Mouse (Mus musculus): Measurements from ENCODE around the gene Pabpn1l. TPM values are rescaled to one million over a fixed set of nuclear protein-coding genes. Genes with fewer than 3 reads are reported as not detected.

Pabpn1l gene
- polyA plus RNA-seq (2012; ENCODE audit: insufficient read depth, low replicate concordance): 0.25 TPM in 1 of 2 replicates, not detected in the other

DNA sequence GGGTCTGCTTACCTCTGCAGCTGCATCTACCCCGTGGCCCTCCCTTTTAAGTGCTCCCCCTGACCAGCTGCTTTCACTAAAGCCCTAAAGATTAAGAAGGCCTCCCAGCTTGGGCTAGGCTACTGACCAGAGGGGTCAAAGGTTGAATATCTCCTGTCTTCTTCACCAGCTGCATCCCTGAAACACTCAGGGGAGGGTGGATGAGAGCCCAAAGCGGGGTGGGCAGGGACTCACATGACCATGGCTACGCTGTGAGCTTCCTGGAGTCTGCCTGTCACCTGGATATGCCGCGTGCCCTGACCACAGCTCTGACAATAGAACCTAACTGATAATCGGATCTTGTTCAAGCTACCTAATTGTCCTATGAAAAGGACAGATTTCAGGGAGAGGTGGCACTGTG is at the start of gene Pabpn1l:
Pabpn1l (minus strand) TSS at position 13 of the 400 bp plus-strand sequence.
- Histone ChIP-seq H3K4me1 (peaks cover 66% of the 10 kb centered on the region), H3K4me3 (replicated peaks) (no peak within 1 kb of the TSS), H3K27me3 (replicated peaks) (peaks cover 12% of the 10 kb centered on the region), H3K9me3 (no peaks in the 10 kb centered on the region), H3K36me3 (replicated peaks; ENCODE audit: low read length) (peaks cover 29% of the 10 kb centered on the region)
- no peak for TF ChIP-seq GATA1 (IDR thresholded peaks at IDR 0.05; ENCODE audit: borderline replicate concordance, low read length)
- no peak for TF ChIP-seq FLI1 (IDR thresholded peaks at IDR 0.05; ENCODE audit: low read length)

- H3K9me3 ChIP-seq: no peaks in the 10 kb centered on the region
- H3K27me3 ChIP-seq (replicated peaks): no peaks in the 10 kb centered on the region
- H3K4me1 ChIP-seq: peaks cover 100% of the 10 kb centered on the region
- H3K4me3 ChIP-seq (replicated peaks): peak overlapping the region; percentile 47
- H3K36me3 ChIP-seq (replicated peaks; ENCODE audit: low read length): peaks cover 99% of the 10 kb centered on the region
- TF ChIP-seq GATA1 (IDR thresholded peaks at IDR 0.05; ENCODE audit: borderline replicate concordance, low read length) (no peak), FLI1 (IDR thresholded peaks at IDR 0.05; ENCODE audit: low read length) (no peak)
Observed at GRCm38 (mm10) chr8:122671894-122672293, 49.4 kb upstream of the Pabpn1l start.

- H3K9me3 ChIP-seq: no peaks in the 10 kb centered on the region
- TF ChIP-seq FLI1 (IDR thresholded peaks at IDR 0.05; ENCODE audit: low read length) (no peak), GATA1 (IDR thresholded peaks at IDR 0.05; ENCODE audit: borderline replicate concordance, low read length) (no peak)
- peaks cover 100% of the 10 kb centered on the region for H3K4me1 ChIP-seq
- no peaks in the 10 kb centered on the region for H3K27me3 ChIP-seq (replicated peaks)
- peaks cover 97% of the 10 kb centered on the region for H3K36me3 ChIP-seq (replicated peaks; ENCODE audit: low read length)
- peak overlapping the region; percentile 56 for H3K4me3 ChIP-seq (replicated peaks)
Observed at GRCm38 (mm10) chr8:122670718-122671117, 48.2 kb upstream of the Pabpn1l start.

DNA sequence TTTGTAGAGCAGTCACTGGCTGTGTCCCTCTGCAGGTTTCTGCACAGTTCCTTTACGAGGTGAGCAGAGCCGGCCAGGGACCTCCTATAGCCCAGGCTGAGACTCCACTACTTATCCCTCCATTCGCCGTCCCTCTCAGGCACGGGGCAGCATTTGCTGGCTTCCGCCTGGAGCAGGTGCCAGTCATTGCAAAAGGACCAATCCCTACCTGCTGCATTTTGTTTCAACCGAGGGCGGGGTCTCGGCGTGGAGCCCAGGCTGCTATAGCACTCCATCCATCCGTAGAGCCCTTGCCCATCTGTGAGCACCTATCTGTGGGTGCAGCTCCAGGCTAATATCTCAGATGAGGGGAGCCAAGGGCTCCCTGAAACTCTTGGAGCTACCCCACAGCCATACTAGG is 47.5 kb upstream of the Pabpn1l start:
- Histone ChIP-seq H3K36me3 (replicated peaks; ENCODE audit: low read length) (peaks cover 97% of the 10 kb centered on the region), H3K9me3 (no peaks in the 10 kb centered on the region), H3K4me1 (peaks cover 100% of the 10 kb centered on the region), H3K4me3 (replicated peaks) (no peak overlapping the region), H3K27me3 (replicated peaks) (no peaks in the 10 kb centered on the region)
- TF ChIP-seq FLI1 (IDR thresholded peaks at IDR 0.05; ENCODE audit: low read length): no peak
- TF ChIP-seq GATA1 (IDR thresholded peaks at IDR 0.05; ENCODE audit: borderline replicate concordance, low read length): no peak

DNA sequence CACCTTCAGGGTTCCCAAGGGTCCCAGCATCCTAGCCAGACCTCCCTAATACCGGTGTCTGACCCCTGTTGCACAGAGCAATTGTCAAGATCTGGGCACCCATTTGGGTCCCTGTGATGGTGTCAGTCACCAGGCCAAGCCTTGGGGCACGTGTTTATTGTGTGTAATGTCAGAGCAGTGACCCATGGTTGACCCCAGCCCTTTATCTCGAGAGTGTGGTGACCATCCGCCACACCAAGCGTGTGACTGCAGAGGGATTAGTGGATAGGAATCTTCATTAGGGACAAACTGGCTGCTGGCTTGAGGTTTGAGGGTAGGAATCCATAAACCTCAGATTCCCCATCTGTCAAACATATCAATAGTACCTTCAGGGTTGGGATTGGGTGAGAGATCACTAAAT is 46.8 kb upstream of the Pabpn1l start:
- TF ChIP-seq FLI1 (IDR thresholded peaks at IDR 0.05; ENCODE audit: low read length) (no peak), GATA1 (IDR thresholded peaks at IDR 0.05; ENCODE audit: borderline replicate concordance, low read length) (no peak)
- no peaks in the 10 kb centered on the region for H3K27me3 ChIP-seq (replicated peaks)
- peaks cover 100% of the 10 kb centered on the region for H3K4me1 ChIP-seq
- H3K4me3 ChIP-seq (replicated peaks): peak overlapping the region; percentile 14
- no peaks in the 10 kb centered on the region for H3K9me3 ChIP-seq
- H3K36me3 ChIP-seq (replicated peaks; ENCODE audit: low read length): peaks cover 97% of the 10 kb centered on the region

DNA sequence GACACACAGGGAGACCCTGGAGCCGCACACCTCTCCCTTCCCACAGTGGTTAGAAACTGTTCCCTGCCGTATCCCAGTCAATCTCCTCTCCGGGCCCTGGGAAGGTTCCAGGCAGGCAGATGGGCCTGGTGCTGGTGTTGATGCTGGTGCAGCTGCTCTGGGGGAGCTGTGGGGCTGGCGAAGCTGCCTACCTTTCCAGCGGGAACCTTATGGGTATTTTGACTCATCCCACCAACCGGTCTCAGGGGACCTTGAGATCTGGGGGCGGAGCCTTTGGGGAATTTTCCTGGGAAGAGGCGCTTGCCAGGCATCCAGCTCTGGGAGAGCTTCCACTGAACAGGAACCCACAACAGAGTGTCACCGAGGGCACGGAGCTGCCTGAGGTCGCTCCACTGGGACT is 45.3 kb upstream of the Pabpn1l start:
- Histone ChIP-seq H3K36me3 (replicated peaks; ENCODE audit: low read length) (peaks cover 97% of the 10 kb centered on the region), H3K27me3 (replicated peaks) (no peaks in the 10 kb centered on the region), H3K4me1 (peaks cover 100% of the 10 kb centered on the region), H3K9me3 (no peaks in the 10 kb centered on the region), H3K4me3 (replicated peaks) (peak overlapping the region; percentile 88)
- TF ChIP-seq GATA1 (IDR thresholded peaks at IDR 0.05; ENCODE audit: borderline replicate concordance, low read length): no peak
- TF ChIP-seq FLI1 (IDR thresholded peaks at IDR 0.05; ENCODE audit: low read length): no peak

GRCm38 (mm10) chr8:122666827-122667226 is 44.3 kb upstream of the Pabpn1l start:
- Histone ChIP-seq H3K27me3 (replicated peaks) (no peaks in the 10 kb centered on the region), H3K36me3 (replicated peaks; ENCODE audit: low read length) (peaks cover 97% of the 10 kb centered on the region), H3K4me1 (peaks cover 100% of the 10 kb centered on the region), H3K9me3 (no peaks in the 10 kb centered on the region), H3K4me3 (replicated peaks) (peak overlapping the region; percentile 88)
- TF ChIP-seq GATA1 (IDR thresholded peaks at IDR 0.05; ENCODE audit: borderline replicate concordance, low read length) (no peak), FLI1 (IDR thresholded peaks at IDR 0.05; ENCODE audit: low read length) (no peak)

DNA sequence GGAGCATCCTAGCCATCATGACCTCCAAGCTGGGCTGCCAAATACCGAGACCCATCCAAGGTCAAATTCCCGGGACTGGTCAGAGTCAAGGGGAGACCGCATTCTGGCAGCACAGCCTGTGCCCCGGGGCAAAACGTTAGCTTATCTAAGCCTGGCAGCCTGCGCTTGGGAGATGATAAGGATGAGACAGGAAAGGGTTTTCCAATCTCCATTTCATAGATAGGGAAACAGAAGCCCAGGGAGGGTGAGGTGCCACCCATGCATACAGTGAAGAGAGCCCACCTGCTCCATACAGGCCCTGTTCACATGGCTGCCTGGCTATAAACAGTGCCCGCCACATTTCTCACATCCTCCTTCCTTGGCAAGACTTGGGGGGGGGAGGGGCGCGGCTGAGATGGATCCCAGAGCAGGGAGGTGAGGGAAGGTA is 43.8 kb upstream of the Pabpn1l start:
- Histone ChIP-seq H3K4me3 (replicated peaks) (peak overlapping the region; percentile 88), H3K9me3 (no peaks in the 10 kb centered on the region), H3K36me3 (replicated peaks; ENCODE audit: low read length) (peaks cover 97% of the 10 kb centered on the region), H3K4me1 (peaks cover 100% of the 10 kb centered on the region), H3K27me3 (replicated peaks) (no peaks in the 10 kb centered on the region)
- TF ChIP-seq FLI1 (IDR thresholded peaks at IDR 0.05; ENCODE audit: low read length) (no peak), GATA1 (IDR thresholded peaks at IDR 0.05; ENCODE audit: borderline replicate concordance, low read length) (peak; percentile 60; the same call in 2 of the 3 replicates)

DNA sequence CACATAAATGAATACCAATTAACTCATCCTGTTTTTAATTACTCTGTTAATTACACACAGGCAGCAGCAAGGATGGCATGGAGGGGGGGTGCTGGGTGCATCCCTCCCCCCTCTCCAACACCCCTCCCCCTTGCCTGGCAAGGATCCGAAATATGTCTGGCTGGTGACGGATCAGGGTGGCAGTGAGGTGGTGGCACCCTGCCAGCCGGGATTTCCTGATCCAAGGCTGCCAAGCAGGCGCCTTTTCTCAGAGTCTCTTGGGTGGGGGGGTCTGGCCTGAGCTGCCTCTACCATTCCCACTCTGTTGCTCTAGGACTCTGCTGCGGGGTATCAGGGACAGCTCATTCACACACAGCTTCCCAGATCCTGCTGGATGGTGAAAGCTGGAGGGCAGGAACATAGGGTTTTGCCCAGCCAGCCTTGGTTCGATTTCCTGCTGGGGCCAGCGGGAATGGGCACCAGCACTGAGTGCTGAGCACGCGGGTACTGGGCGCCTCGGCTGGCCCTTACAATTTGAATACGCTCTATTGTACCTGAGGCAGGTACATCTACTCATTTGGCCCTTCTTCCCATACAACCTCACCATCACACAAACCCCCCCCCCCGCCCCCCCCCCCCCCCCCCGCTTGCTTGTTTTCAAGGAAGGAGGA is 43.3 kb upstream of the Pabpn1l start:
- Histone ChIP-seq H3K9me3 (no peaks in the 10 kb centered on the region), H3K4me3 (replicated peaks) (peak overlapping the region; percentile 88), H3K4me1 (peaks cover 100% of the 10 kb centered on the region), H3K36me3 (replicated peaks; ENCODE audit: low read length) (peaks cover 97% of the 10 kb centered on the region), H3K27me3 (replicated peaks) (no peaks in the 10 kb centered on the region)
- TF ChIP-seq FLI1 (IDR thresholded peaks at IDR 0.05; ENCODE audit: low read length) (no peak), GATA1 (IDR thresholded peaks at IDR 0.05; ENCODE audit: borderline replicate concordance, low read length) (no peak)

DNA sequence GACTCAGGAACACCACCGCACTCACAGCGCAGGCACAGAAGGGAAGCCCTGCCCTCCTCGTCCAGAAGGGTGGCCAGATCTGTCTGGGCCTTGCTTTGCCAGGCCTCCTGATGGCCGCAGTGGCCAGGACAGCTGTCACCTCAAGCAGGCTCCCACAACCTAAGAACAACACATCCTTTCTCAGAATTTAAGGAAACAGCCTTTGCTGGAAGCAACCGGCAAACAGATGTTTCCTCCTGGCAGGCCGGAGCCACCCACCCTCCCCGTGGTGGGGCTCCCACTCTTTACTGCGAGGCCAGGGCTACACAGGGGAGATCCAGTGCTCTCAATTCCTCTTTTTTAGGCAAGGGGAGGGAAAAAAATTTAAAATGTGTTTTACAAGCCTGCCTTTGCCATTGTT is 42.7 kb upstream of the Pabpn1l start:
- TF ChIP-seq FLI1 (IDR thresholded peaks at IDR 0.05; ENCODE audit: low read length) (no peak), GATA1 (IDR thresholded peaks at IDR 0.05; ENCODE audit: borderline replicate concordance, low read length) (no peak)
- H3K4me1 ChIP-seq: peaks cover 99% of the 10 kb centered on the region
- no peaks in the 10 kb centered on the region for H3K27me3 ChIP-seq (replicated peaks)
- H3K9me3 ChIP-seq: no peaks in the 10 kb centered on the region
- H3K36me3 ChIP-seq (replicated peaks; ENCODE audit: low read length): peaks cover 97% of the 10 kb centered on the region
- peak overlapping the region; percentile 85 for H3K4me3 ChIP-seq (replicated peaks)
